Mouse (Mus musculus) embryonic facial prominence, embryonic 12.5 days (tissue): ENCODE results near the gene Barhl1. TPM values are rescaled to one million over a fixed set of nuclear protein-coding genes. Genes with fewer than 3 reads are reported as not detected.
A peak's percentile ranks its signal among the peaks of the same experiment; 100 is the strongest.

Experiments used
- ATAC-seq: fragments of 200-750 bp; cut with Nextera tagmentation; 2 replicates; pipeline ENCODE4 v1.8.0; 2017; ENCODE audit not compliant: insufficient number of reproducible peaks, insufficient read depth, low FRiP score, low TSS enrichment
- H3K27ac ChIP-seq: fragments of 300-500 bp; sonication (generic); 2 replicates; pipeline ENCODE4 v1.5.1; 2016; ENCODE audit warnings: mild to moderate bottlenecking
- H3K27me3 ChIP-seq: fragments of 300-500 bp; sonication (generic); 2 replicates; pipeline ENCODE4 v1.6.1; 2016; ENCODE audit warnings: mild to moderate bottlenecking, moderate library complexity
- H3K36me3 ChIP-seq: fragments of 300-500 bp; sonication (generic); 2 replicates; pipeline ENCODE4 v1.6.1; 2016; ENCODE audit warnings: mild to moderate bottlenecking
- H3K4me1 ChIP-seq: fragments of 300-500 bp; sonication (generic); 2 replicates; pipeline ENCODE4 v1.6.1; 2016
- H3K4me2 ChIP-seq: fragments of 300-500 bp; sonication (generic); replicated peaks from 2 replicates; pipeline ENCODE4 v1.6.1; 2016; ENCODE audit warnings: mild to moderate bottlenecking, moderate library complexity
- H3K4me3 ChIP-seq: fragments of 300-500 bp; sonication (generic); 2 replicates; pipeline ENCODE4 v1.5.1; 2016; ENCODE audit warnings: mild to moderate bottlenecking
- H3K9ac ChIP-seq: fragments of 300-500 bp; sonication (generic); 2 replicates; pipeline ENCODE4 v1.6.1; 2016; ENCODE audit warnings: mild to moderate bottlenecking, moderate library complexity
- H3K9me3 ChIP-seq: fragments of 300-500 bp; sonication (generic); 2 replicates; pipeline ENCODE4 v1.6.1; 2016; ENCODE audit warnings: mild to moderate bottlenecking, moderate library complexity
- WGBS: fragments of 180-500 bp; shearing (Covaris S2); methylation state at CpG from one replicate; pipeline ENCODE4 v1.1.7; 2016; 5-methylcytosine and 5-hydroxymethylcytosine counted together
- polyA plus RNA-seq: library from polyadenylated mRNA; unstranded; fragments of >200 nt; fragmentation: Nextera tagmentation; extraction: Ambion mirVana; gene quantifications from 2 replicates; pipeline ENCODE4 v1.2.1, GENCODE M21; 2016

Barhl1 gene
- polyA plus RNA-seq = 0.29 and 1.5 TPM in 2 replicates

DNA sequence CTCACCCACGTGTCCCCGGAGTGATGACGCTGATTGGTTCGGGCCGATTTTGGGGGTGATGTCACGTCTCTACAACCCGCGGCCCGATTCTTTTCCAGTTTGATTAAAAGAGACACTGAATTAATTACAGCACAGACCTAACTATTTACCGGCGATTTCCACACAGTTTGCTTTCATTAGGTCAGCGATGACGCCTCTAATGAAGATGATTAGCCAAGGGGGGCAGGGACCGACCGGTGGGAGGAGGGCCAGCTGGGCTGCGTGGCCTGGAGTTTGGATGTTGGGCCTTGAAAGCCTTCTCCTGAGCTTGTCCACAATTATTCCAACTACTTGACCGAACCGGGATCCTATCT is at the start of gene Barhl1:
TSS of gene Barhl1 (minus strand) at position 156 of the 353 bp plus-strand sequence.
- H3K27ac ChIP-seq = no peak within 1 kb of the TSS
- H3K4me1 ChIP-seq = 0 out of 2 replicates have a peak, but pooled peaks cover 1% of the 10 kb centered on the region
- no peaks in the 10 kb centered on the region for H3K36me3 ChIP-seq
- H3K4me3 ChIP-seq = 0 out of 2 replicates have a peak within 1 kb of the TSS, but pooled peaks have one; percentile 1
- no peak within 1 kb of the TSS for H3K9ac ChIP-seq
- no peak within 1 kb of the TSS for H3K4me2 ChIP-seq
- no peak for ATAC-seq
- no peaks in the 10 kb centered on the region for H3K9me3 ChIP-seq
- WGBS = under 1% methylated on average over 18 of the region's 18 CpGs
- peaks cover 95% of the 10 kb centered on the region for H3K27me3 ChIP-seq

- no peak overlapping the region for H3K9ac ChIP-seq
- H3K27me3 ChIP-seq = peaks cover 15% of the 10 kb centered on the region
- no peak for ATAC-seq
- 79% methylated on average over 6 of the region's 6 CpGs for whole genome bisulfite sequencing
- no peaks in the 10 kb centered on the region for H3K9me3 ChIP-seq
- H3K4me1 ChIP-seq = no peaks in the 10 kb centered on the region
- H3K27ac ChIP-seq = no peak overlapping the region
- H3K4me3 ChIP-seq = no peak overlapping the region
- H3K4me2 ChIP-seq = no peak overlapping the region
- no peaks in the 10 kb centered on the region for H3K36me3 ChIP-seq
Measured at GRCm38 (mm10) chr2:28963565-28963964, 47.1 kb upstream of the Barhl1 start.

DNA sequence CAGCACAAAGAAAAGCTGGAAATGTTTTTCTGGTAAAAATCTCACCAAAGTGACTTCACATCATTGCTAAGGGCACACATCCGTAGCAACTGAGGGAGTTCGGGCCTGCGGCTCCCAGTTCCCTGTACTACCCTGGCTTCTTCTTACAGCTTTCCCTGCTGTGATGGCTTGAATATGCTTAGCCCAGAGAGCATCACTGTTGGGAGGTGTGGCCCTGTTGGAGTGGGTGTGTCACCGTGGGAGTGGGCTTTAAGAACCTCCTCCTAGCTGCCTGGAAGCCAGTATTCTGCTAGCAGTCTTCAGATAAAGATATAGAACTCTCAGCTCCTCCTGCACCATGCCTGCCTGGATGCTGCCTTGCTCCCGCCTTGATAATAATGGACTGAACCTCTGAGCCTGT is 45.2 kb upstream of the Barhl1 start:
- Histone ChIP-seq H3K27ac (no peak overlapping the region), H3K4me2 (no peak overlapping the region), H3K4me3 (no peak overlapping the region), H3K36me3 (no peaks in the 10 kb centered on the region), H3K9ac (no peak overlapping the region), H3K9me3 (no peaks in the 10 kb centered on the region), H3K27me3 (peaks cover 4% of the 10 kb centered on the region), H3K4me1 (no peaks in the 10 kb centered on the region)
- WGBS = 71% methylated on average over 5 of the region's 5 CpGs
- ATAC-seq = no peak

DNA sequence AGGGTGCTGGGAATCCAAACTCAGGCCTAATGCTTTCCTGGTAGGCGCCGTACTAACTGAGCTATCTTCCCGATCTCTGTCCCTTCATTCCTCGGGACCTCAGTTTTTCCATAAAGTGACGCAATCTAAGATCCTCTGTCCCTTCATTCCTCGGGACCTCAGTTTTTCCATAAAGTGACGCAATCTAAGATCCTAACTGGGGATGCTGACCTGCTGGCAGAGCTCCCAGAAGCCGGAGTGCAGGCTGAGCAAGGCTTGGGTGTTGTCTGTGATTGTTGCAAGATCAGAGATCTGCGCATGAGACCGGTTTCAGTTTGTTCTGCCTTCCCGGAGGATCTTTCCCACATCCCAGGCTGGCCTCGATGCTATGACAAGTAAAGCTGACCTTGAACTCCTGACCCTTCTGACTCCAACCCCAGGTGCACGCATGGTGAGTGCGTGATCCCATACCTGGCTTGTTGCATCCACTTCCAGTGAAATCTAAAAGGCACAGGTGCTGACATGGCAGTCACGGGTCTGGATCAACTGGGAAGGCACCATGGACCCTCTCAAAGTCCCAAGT is 44.6 kb upstream of the Barhl1 start:
- WGBS = 85% methylated on average over 15 of the region's 15 CpGs
- Histone ChIP-seq H3K4me2 (no peak overlapping the region), H3K4me3 (no peak overlapping the region), H3K36me3 (no peaks in the 10 kb centered on the region), H3K4me1 (no peaks in the 10 kb centered on the region), H3K9ac (no peak overlapping the region), H3K9me3 (no peaks in the 10 kb centered on the region), H3K27me3 (peaks cover 4% of the 10 kb centered on the region), H3K27ac (no peak overlapping the region)
- no peak for ATAC-seq

GRCm38 (mm10) chr2:28956874-28957273 is 40.4 kb upstream of the Barhl1 start:
- H3K4me1 ChIP-seq = no peaks in the 10 kb centered on the region
- no peak for ATAC-seq
- H3K4me2 ChIP-seq = no peak overlapping the region
- no peak overlapping the region for H3K27ac ChIP-seq
- peaks cover 4% of the 10 kb centered on the region; the same call in 1 of the 2 replicates for H3K27me3 ChIP-seq
- no peak overlapping the region for H3K4me3 ChIP-seq
- H3K36me3 ChIP-seq = no peaks in the 10 kb centered on the region
- H3K9ac ChIP-seq = no peak overlapping the region
- H3K9me3 ChIP-seq = no peaks in the 10 kb centered on the region
- 80% methylated on average over 4 of the region's 4 CpGs for WGBS

- Histone ChIP-seq H3K4me3 (no peak overlapping the region), H3K36me3 (no peaks in the 10 kb centered on the region), H3K9me3 (no peaks in the 10 kb centered on the region), H3K9ac (no peak overlapping the region), H3K27ac (no peak overlapping the region), H3K4me1 (no peaks in the 10 kb centered on the region), H3K27me3 (no peaks in the 10 kb centered on the region; the same call in 1 of the 2 replicates), H3K4me2 (no peak overlapping the region)
- WGBS = 73% methylated on average over 9 of the region's 9 CpGs
- ATAC-seq = no peak
Measured at GRCm38 (mm10) chr2:28954595-28954994, 38.1 kb upstream of the Barhl1 start.

DNA sequence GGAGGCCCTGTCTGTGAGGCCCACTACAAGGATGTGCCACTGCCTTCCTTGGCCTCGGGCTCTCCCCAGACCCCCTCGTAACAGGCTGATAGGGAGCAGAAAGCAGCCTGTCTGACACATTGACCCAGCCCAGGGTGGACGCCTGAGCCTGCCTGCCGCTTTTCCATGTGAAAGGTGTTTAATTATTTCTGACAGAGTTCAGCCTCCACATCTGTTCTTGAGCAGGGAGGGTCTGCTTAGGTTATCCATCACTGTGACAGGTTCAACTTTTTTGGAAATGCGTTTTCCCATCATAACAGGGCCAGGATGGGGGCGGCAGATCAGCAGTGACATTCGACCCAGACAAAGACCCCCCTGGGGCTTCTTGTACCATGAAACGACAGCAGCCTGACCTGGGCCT is 36.5 kb upstream of the Barhl1 start:
- 28% methylated on average over 8 of the region's 8 CpGs for WGBS

DNA sequence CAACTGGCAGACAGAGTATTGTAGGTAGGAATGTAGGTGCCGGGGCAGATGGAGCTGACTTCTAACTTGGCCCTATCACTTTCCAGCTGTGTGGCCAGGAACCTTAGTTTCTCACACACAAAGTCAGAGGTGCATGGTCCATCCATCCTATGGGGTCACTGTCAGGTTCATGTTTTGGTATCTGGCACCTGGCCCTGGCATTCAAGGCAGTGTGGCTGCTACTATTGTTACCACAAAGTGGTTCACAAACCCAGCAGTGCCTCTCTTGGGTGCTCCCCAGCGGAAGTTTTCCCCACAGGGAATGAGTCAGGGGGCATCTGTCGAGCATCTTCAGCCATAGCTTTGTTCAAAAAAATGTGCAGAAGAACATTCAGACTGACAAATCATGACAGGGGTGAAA is 29.8 kb upstream of the Barhl1 start:
- H3K4me1 ChIP-seq = no peaks in the 10 kb centered on the region; the same call in 1 of the 2 replicates
- no peak overlapping the region for H3K9ac ChIP-seq
- H3K27me3 ChIP-seq = peaks cover 24% of the 10 kb centered on the region
- no peaks in the 10 kb centered on the region for H3K9me3 ChIP-seq
- no peak for ATAC-seq
- WGBS = 78% methylated on average over 3 of the region's 3 CpGs
- no peaks in the 10 kb centered on the region for H3K36me3 ChIP-seq
- H3K4me3 ChIP-seq = no peak overlapping the region
- H3K27ac ChIP-seq = no peak overlapping the region
- no peak overlapping the region for H3K4me2 ChIP-seq

More for the DNA sequence above, 36.5 kb upstream of the Barhl1 start:
- Histone ChIP-seq H3K36me3 (no peaks in the 10 kb centered on the region), H3K9me3 (no peaks in the 10 kb centered on the region), H3K4me2 (no peak overlapping the region), H3K27me3 (peaks cover 8% of the 10 kb centered on the region; the same call in 1 of the 2 replicates), H3K4me1 (no peaks in the 10 kb centered on the region), H3K4me3 (no peak overlapping the region), H3K9ac (no peak overlapping the region), H3K27ac (no peak overlapping the region)
- ATAC-seq = no peak

DNA sequence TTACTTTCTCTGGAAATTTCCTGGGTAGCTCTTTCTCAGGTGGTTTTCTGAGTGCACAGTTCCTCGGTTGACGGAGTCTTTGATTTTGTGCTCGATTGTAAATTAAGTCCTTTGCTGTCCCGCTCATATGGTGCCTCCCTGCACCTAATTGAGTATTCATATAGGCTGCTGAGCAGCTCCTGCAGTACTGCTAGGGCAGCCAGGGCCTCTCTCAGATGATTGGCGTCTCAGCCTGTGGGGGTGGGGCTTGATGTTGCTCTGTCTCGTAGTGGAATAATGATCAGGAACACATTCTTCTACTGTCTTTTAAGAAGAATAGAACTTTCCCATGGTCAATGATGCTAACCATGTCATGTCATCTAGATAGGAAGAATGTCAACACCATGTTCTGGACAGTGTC is 28.9 kb upstream of the Barhl1 start:
- Histone ChIP-seq H3K9me3 (no peaks in the 10 kb centered on the region), H3K27ac (no peak overlapping the region), H3K36me3 (no peaks in the 10 kb centered on the region), H3K4me2 (no peak overlapping the region), H3K4me3 (no peak overlapping the region), H3K27me3 (peaks cover 24% of the 10 kb centered on the region), H3K4me1 (no peaks in the 10 kb centered on the region; the same call in 1 of the 2 replicates), H3K9ac (no peak overlapping the region)
- no peak for ATAC-seq
- WGBS = 58% methylated on average over 6 of the region's 6 CpGs

DNA sequence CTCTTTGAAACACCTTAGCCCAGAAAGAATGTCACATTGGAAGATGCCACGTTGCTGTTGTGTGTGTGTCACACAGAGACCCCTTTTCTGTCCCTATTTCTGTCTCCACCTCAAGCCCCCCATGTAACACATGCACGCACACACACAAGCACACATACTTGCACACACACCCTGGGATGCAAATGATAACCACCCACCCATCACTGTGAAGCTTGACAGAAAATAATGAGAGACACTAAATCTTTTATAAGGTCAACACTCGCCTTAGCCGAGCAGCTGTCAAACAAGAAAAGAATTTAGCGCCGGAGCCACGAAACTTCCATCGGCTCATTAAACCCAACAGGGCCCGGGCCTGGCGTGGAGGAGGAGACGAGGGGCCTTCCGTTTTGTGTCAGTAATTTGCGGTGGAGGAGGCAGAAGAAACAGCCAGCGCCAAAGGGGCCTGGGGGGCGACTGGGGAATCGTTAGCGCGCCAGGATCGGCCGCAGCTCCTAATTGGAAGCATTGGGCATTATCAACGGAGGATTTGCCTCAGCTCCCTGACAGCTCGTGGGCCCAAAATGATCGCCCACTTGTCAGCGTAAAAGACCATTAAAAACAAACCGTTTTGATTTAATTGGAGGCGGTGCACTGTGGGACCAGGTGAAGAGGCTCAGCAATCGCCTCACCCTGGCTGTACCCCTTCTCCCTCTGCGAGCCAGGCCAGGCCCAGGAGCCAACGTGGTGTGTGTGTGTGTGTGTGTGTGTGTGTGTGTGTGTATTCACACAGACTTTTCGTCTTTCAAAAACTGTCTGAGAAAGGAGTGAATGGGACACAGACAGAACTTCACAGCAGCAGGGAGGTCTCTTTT is 27.4 kb upstream of the Barhl1 start:
- no peak for ATAC-seq
- 48% methylated on average over 30 of the region's 30 CpGs for WGBS
- Histone ChIP-seq H3K27ac (no peak overlapping the region), H3K36me3 (no peaks in the 10 kb centered on the region), H3K4me2 (no peak overlapping the region), H3K27me3 (peaks cover 24% of the 10 kb centered on the region), H3K4me1 (no peaks in the 10 kb centered on the region; the same call in 1 of the 2 replicates), H3K4me3 (no peak overlapping the region), H3K9ac (no peak overlapping the region), H3K9me3 (no peaks in the 10 kb centered on the region)

- Histone ChIP-seq H3K9me3 (no peaks in the 10 kb centered on the region), H3K4me2 (no peak overlapping the region), H3K4me3 (no peak overlapping the region), H3K27me3 (peaks cover 8% of the 10 kb centered on the region; the same call in 1 of the 2 replicates), H3K27ac (no peak overlapping the region), H3K4me1 (no peaks in the 10 kb centered on the region; the same call in 1 of the 2 replicates), H3K9ac (no peak overlapping the region), H3K36me3 (no peaks in the 10 kb centered on the region)
- WGBS = 75% methylated on average over 7 of the region's 7 CpGs
- no peak for ATAC-seq
Measured at GRCm38 (mm10) chr2:28938997-28939396, 22.5 kb upstream of the Barhl1 start.

DNA sequence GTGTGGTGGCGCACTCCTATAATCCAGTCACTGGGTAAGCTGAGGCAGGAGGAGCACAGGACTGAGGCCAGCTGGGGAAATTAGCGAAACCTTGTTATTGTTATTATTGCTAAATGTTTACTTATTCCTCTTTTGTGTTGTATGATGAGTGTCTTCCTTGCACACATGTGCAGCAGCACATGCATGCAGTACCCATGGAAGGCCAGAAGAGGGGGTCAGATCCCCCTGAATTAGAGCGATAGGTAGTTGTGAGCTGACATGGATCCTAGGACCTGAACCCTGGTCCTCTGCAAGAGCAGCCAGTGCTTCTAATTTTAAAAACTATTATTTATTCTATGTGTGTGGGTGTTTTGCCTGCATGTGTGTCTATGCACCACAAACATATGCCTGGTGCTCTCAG is 14.1 kb upstream of the Barhl1 start:
- Histone ChIP-seq H3K27me3 (peaks cover 16% of the 10 kb centered on the region; the same call in 1 of the 2 replicates), H3K9ac (no peak overlapping the region), H3K9me3 (no peaks in the 10 kb centered on the region), H3K4me3 (no peak overlapping the region), H3K4me1 (no peaks in the 10 kb centered on the region), H3K27ac (no peak overlapping the region), H3K36me3 (no peaks in the 10 kb centered on the region), H3K4me2 (no peak overlapping the region)
- no peak for ATAC-seq
- WGBS = 93% methylated on average over 3 of the region's 3 CpGs
